ENCODE assay signal across 11 mouse cellular contexts in the genomic region with DNA sequence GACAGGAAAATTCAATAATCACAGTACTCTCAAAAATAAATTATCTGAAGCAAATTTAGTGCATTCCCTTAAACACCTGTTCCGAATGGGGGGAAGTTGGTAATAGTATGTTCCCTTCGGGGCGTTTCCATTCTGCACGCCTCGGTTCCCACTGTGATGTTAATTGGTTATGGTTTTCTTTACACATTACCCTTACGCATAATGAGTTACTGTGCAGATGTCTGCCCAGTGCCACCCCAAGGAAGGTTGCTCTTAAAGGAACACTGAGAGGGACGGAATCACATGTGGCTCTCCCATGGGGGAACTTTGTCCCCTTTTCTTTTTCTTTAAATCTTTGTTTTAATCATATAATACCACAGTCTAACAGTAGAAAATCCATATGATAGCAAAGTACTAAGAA.
DNase-seq lines count a peak whose midpoint lies in the region; ATAC-seq and TF ChIP-seq lines count a peak whose summit lies in the region.
"Had no signal": no experiment of that assay in that cellular context is flagged by ENCODE, and none has a peak within 500 bp of the region (broad histone marks: within the 10 kb centered on the region; RNA-seq: fewer than 3 reads in every experiment).

No protein-coding gene starts in this region.

- H3K27me3 ChIP-seq in heart, adult 2 months (ENCODE audit: control insufficient read depth, insufficient read depth, low read length): no peaks in the 10 kb centered on the region
- H3K27me3 ChIP-seq in kidney, embryonic 16.5 days (ENCODE audit: insufficient read depth, low read length): no peaks in the 10 kb centered on the region
- no peaks in the 10 kb centered on the region for H3K27me3 ChIP-seq in midbrain, embryonic 14.5 days (ENCODE audit: control insufficient read depth, insufficient read depth, low read length)

- no peaks in the 10 kb centered on the region for H3K79me2 ChIP-seq in heart, adult 2 months (replicated peaks; ENCODE audit: control insufficient read depth, insufficient read depth, low read length)

- ATAC-seq in kidney, embryonic 16.5 days (ENCODE audit: low FRiP score, low TSS enrichment): peak; percentile 74
- no peak for ATAC-seq in midbrain, embryonic 14.5 days (ENCODE audit: low FRiP score, low TSS enrichment)
- ATAC-seq: intestine, postnatal 0 days had no signal

- peak overlapping the region; percentile 20; the same call in 1 of the 2 replicates for H3K4me2 ChIP-seq in kidney, embryonic 16.5 days (replicated peaks; ENCODE audit: low read depth, low read length)
- no peak overlapping the region for H3K4me2 ChIP-seq in midbrain, embryonic 14.5 days (ENCODE audit: low read length)
- H3K4me2 ChIP-seq: liver, embryonic 13.5 days had no signal

- WGBS in heart, adult 2 months: 62% methylated on average over 7 of the region's 7 CpGs
- WGBS in kidney, embryonic 16.5 days: 36% methylated on average over 7 of the region's 7 CpGs
- WGBS in midbrain, embryonic 14.5 days: 10% methylated on average over 7 of the region's 7 CpGs

- peak overlapping the region; percentile 83 for H3K27ac ChIP-seq in heart, adult 2 months
- H3K27ac ChIP-seq in kidney, embryonic 16.5 days (ENCODE audit: low read length): peak overlapping the region; percentile 90
- 0 out of 2 replicates have a peak overlapping the region, but pooled peaks have one; percentile 29 for H3K27ac ChIP-seq in embryonic fibroblast, embryonic 13.5 days (ENCODE audit: insufficient read depth, low read length)
- H3K27ac ChIP-seq in midbrain, embryonic 14.5 days (replicated peaks; ENCODE audit: low read depth, low read length): no peak overlapping the region
- H3K27ac ChIP-seq: liver, embryonic 13.5 days had no signal

- no peaks in the 10 kb centered on the region for H3K9me3 ChIP-seq in kidney, embryonic 16.5 days (ENCODE audit: low read length)
- no peaks in the 10 kb centered on the region; the same call in 1 of the 2 replicates for H3K9me3 ChIP-seq in midbrain, embryonic 14.5 days (ENCODE audit: control insufficient read depth, low read length)
- H3K9me3 ChIP-seq: liver, embryonic 13.5 days had no signal

- no peak for TF ChIP-seq POLR2A in heart, adult 2 months (IDR thresholded peaks at IDR 0.05; ENCODE audit: insufficient read depth, low read depth, low read length)
- no peak for TF ChIP-seq POLR2A in embryonic fibroblast, embryonic 13.5 days (IDR thresholded peaks at IDR 0.05; ENCODE audit: low read depth, low read length)

- H3K9ac ChIP-seq in heart, adult 2 months (ENCODE audit: low read depth, low read length): no peak overlapping the region
- H3K9ac ChIP-seq in kidney, embryonic 16.5 days (replicated peaks; ENCODE audit: low read length): peak overlapping the region; percentile 43; the same call in 1 of the 2 replicates
- no peak overlapping the region for H3K9ac ChIP-seq in midbrain, embryonic 14.5 days (replicated peaks; ENCODE audit: low read length)
- H3K9ac ChIP-seq: liver, embryonic 13.5 days had no signal

- no peak for TF ChIP-seq EP300 in heart, adult 2 months (IDR thresholded peaks at IDR 0.05; ENCODE audit: insufficient read depth, low read depth, low read length)

- DNase-seq in heart, adult 2 months: peak in 1 of 2 experiments; percentile 13
- DNase-seq in heart, postnatal 36 days: no peak
- DNase-seq in kidney, adult 8-10 months: no peak
- DNase-seq in midbrain, embryonic 14.5 days: peak; percentile 57
- no peak for DNase-seq in urinary bladder, postnatal 10 days (ENCODE audit: low spot score)
- DNase-seq in ovary, postnatal 36 days (ENCODE audit: low spot score): no peak
- DNase-seq: cerebellum, postnatal 36 days; liver, embryonic 13.5 days had no signal

- intact Hi-C loops in heart, adult 2 months (cut with DNase I): no loop called here
- intact Hi-C loops in heart, postnatal 36 days (cut with DNase I): no loop called here

- H3K4me3 ChIP-seq in heart, adult 2 months: no peak overlapping the region
- no peak overlapping the region for H3K4me3 ChIP-seq in kidney, embryonic 16.5 days (ENCODE audit: low read length)
- H3K4me3 ChIP-seq in embryonic fibroblast, embryonic 13.5 days (ENCODE audit: insufficient read depth, low read length): no peak overlapping the region
- H3K4me3 ChIP-seq in midbrain, embryonic 14.5 days (replicated peaks; ENCODE audit: low read depth, low read length): no peak overlapping the region
- H3K4me3 ChIP-seq: liver, embryonic 13.5 days had no signal

- TF ChIP-seq CTCF in heart, adult 2 months (IDR thresholded peaks at IDR 0.05): no peak
- TF ChIP-seq CTCF in embryonic fibroblast, embryonic 13.5 days (IDR thresholded peaks at IDR 0.05; ENCODE audit: borderline replicate concordance, insufficient read depth, low read length): no peak

- H3K4me1 ChIP-seq in heart, adult 2 months (ENCODE audit: control insufficient read depth, insufficient read depth, low read length): peaks cover 34% of the 10 kb centered on the region
- H3K4me1 ChIP-seq in kidney, embryonic 16.5 days (ENCODE audit: insufficient read depth, low read length): peaks cover 54% of the 10 kb centered on the region
- H3K4me1 ChIP-seq in embryonic fibroblast, embryonic 13.5 days (ENCODE audit: control insufficient read depth, insufficient read depth, low read length): peaks cover 9% of the 10 kb centered on the region
- H3K4me1 ChIP-seq in midbrain, embryonic 14.5 days (ENCODE audit: control insufficient read depth, insufficient read depth, low read length): peaks cover 18% of the 10 kb centered on the region

- H3K36me3 ChIP-seq in heart, adult 2 months (ENCODE audit: control insufficient read depth, insufficient read depth, low read length): no peaks in the 10 kb centered on the region
- H3K36me3 ChIP-seq in kidney, embryonic 16.5 days (ENCODE audit: insufficient read depth, low read length): no peaks in the 10 kb centered on the region
- H3K36me3 ChIP-seq in midbrain, embryonic 14.5 days (ENCODE audit: control insufficient read depth, insufficient read depth, low read length): no peaks in the 10 kb centered on the region
- H3K36me3 ChIP-seq: liver, embryonic 13.5 days had no signal
